Mouse (Mus musculus) embryo, embryonic 11 days (tissue): ENCODE data around the gene Ankdd1a.
A peak's percentile ranks its signal among the peaks of the same experiment; 100 is the strongest.

Experiments
- DNase-seq: peaks from one replicate; pipeline ENCODE4 v3.0.0-alpha.2; 2015

Ankdd1a gene

DNA sequence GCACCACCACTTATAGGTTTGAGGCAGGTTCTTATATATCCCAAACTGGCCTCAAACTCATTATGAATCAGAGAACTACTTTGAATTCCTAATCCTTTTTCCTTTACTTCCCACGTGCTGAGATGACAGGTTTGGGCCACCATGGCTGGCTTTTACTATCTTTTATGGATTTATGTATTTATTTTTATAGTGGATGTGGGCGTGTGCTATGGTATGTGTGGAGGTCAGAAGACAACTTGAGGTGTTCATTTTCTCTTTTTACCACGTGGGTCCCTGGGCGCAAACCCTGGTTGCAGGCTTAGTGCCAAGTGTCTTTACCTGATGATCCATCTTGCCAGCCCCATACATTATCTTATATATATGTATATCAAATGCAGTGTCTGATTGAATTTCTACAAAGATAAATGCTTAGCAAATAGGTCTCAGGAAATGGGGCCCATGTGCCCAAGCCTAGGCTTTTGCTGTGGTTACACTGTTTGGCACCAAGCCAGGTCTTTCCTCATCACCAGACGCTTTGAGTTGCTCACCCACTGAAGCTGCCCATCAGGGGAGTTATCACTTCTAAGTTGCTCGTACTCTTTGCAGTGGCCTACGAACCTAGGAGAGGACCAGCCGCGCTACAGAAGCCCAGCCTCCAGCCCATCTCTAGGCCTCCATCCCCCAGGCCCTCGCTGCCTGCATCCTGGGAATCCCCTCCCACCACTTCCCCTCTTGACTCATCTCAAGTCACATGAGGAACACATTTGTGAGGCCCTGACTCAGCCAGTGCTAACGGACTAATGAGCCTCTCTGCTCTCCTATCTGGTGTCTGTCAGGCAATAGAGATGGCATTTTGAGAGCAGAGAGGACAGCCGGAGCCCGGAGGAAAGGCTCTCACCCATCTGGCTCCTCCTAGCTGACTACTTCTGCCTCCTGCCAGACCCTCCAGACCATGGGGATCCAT is 21.4 kb upstream of the Ankdd1a start:
- DNase-seq, result no peak

DNA sequence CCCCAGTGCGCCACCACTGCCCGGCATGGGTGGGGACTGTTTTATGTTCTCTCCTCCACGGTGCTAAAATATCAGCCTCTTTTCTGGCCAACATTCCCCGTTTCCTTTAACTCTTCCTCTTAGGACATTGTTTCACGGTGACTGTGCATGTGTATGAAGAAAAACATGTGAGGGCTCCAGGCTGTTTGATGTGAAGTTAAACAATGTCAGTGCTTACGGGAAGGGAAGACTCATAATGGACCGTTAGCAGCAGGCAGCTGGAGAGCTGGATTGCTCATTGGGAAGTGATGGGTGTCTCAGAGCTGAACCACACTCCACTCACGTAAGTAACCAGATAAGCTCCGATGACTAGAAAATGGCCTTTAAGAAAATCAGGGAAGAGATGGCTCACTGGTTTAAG is 19.7 kb upstream of the Ankdd1a start:
- no peak for DNase-seq

DNA sequence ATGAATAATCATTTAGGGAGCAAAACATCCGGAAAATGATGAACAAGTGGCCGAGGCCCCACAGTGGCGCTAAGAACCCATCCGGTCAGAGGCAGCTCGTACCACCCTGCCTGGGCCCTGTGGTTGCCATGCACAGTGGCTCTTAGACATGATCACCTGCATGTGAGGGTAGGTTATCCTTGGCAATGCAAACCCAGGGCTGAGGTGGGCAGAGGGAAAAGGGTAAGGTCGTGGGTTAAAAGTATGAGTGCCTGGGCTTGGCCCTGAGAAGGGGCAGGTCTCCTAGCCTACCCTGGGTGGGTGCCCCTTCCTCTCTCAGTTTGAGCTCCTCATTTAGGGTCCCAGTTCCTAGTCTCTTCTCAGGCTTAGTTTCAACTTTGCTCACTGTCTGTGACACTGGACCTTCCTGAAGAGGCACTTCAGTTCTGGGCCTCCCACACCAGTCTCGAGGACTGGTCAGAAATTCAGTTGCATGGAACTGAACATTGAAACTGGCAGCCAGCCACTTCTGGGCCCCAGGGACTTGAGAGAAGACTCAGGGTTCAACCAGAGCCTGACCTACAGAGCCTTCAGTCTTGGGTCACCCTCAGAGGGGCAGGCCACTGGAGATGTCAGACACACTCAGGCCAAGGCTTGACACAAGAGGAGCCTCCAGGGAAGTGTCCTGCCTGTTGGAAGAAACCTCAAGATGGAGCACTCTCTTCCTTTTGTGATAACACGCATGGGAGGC is 18.1 kb upstream of the Ankdd1a start:
- DNase-seq, result no peak

DNA sequence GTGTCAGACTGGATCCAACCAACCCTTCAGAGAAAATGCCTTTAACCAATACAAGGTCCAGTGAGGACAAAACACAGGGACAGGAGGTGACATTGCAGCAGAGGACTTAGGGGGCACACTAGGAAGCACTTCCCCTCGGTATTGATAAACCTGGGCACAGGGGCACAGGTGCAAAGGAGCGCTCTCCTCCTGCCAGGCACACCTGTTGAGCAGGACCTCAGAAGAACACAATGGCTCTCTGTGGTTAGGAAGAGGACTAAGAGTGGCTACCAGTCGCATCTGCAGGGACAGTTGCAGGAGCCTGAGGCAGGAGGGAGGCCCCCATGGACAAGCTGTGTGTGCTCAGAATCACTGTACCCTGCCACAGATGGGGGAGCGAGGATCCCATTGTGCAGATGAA is 16.5 kb upstream of the Ankdd1a start:
- DNase-seq, result no peak

DNA sequence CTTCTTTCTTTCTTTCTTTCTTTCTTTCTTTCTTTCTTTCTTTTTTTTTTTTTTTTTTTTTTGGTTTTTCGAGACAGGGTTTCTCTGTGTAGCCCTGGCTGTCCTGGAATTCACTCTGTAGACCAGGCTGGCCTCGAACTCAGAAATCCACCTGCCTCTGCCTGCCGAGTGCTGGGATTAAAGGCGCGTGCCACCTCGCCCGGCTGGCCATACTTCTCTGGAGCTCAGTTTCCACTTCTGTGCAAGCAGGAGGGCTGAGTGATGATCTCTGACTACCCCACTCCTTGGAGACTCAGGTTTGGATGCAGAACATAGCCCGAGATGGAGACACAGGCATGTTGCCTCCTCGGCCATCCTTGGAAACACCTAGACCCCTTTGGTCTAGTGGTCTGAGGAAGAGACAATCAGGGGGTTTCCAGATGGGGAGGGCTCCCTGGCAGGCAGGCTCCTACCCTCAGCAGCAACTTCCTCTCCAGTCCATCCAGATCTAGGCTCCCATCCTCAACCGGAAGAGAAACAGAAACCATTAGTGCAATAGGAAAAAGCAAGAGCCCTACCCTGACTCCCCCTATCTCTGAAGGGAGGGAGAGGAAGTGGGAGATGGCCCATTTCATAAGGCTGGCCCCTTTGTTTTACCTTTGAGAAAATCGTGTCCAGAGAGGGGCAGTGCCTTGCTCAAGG is 15.9 kb upstream of the Ankdd1a start:
- no peak for DNase-seq

DNA sequence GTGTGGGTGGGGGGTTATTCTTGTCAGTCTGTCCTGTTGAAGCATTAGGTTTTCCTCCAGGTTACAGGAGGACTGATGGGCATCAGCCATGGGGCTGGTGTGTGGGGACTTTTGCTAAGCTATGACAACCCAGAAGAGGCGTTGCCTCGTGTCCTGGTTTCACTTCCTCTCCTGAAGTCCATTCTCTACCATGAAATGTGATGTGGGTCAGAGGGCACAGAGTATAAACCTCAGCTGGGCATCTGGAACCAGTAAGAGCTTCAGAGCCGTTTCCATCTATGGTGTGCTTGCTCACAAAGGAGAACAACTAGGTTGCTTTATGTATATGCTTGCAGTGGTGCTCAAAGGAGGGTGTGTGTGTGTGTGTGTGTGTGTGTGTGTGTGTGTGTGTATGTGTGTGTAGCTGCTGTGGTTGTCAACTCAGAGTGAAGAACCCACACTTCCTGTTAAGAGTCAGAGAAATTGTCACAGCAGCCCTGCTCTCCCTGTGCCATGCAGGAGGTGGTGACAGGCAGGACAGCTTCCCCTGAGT is 15.3 kb upstream of the Ankdd1a start:
- no peak for DNase-seq

DNA sequence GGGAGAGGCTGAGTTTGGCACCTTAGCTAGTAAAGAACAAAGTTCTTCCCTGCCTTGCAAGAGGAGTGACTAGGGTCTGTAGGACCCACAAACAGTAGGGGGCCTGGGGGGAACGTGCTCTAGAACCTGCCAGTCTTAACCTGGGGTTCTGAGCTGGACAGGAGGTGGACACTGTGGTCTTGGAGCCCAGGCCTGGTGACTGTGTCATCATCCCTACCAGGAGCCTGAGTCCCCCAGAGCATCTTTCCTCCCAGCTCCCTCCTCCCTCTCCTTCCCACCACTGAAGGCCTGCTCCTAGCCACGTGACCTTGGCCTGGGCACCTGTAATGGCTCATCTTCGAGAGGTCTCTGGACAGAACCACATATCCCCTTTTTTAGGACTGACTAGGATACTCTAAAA is 14.1 kb upstream of the Ankdd1a start:
- DNase-seq, result no peak

DNA sequence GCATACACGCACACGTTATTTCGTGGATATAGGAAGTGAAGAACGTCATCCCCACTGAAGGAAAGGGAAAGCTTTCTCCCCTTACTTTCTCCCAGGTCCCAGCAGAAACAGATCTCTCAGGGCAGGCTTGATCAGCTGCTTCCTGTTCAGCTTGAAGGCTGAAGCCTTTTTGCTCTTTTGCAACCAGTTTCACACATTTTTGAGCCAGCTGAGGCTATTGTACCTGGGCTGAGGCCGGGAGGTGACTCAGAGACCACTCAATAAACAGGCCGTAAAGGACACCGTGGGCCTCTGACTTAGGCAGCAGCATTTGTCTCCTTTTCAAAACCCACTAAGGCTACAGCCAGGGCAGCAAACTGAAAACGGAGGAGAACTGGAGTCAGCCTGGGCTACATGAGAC is 13.0 kb upstream of the Ankdd1a start:
- DNase-seq, result no peak

DNA sequence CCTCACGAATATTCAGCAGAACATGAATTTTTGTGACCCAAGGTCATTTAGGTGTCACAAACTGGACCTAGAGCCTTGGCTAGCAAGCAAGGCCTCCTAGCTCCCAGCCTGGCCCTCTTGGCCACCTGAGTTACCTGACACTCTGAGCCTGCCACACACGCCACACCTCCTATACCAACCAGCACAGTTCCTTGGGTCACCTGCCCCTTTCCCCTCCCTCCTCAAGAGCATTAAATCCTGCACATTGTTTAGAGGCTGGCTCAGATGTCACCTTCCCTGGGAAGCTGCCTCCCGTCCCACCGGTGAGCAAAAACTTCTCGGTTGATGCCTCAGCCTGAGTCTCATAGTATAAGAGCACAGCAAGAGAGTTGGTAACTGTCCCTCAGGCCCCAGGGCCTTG is 11.3 kb upstream of the Ankdd1a start:
- DNase-seq, result no peak

DNA sequence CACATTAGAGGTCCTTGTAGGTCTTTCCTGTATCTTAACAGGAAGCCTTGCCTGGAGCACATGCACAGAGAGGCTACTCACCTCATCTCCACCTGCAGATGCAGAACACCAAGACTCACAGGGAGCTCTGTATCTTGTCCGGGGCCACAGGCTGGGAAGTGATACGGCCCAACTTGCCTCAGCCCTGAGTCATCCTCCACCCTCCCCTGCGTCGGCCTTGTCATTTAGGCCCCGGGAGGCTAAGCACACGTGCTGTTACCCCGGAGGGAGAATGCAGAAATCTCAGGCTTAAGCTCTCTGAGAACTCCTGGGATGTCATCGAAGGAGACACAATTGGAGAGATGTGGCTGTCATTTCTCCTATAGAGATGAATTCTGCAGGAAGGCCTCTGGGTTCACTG is 9.7 kb upstream of the Ankdd1a start:
- DNase-seq, result no peak

DNA sequence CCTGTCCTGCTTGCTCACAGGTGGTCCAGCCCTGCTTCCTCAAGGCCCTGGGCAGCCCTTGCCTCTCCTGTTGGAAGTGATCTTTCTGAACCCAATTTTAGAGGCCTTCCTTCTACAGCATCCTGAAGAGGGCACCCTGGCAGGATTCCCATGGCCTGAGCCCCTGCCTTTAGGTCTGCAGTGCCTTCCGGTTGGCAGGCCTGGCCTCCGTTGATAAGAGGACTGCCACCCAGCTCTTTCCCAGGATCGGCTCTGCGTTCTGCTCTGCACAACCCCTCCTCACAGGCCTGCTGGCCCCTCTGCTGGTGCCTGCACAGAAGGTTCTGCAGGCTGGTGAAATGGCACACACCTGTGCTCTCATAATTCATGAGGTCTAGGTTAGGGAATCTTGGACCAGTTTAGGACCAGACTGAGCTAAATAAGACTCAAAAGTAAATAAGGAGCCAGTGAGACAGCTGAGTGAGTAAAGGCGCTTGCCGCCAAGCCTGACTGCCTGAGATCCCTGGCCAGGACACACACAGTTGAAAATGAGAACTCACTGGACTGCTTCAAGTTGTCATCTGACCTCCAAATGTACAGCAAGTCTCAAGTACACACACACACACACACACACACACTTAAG is 8.5 kb upstream of the Ankdd1a start:
- no peak for DNase-seq

DNA sequence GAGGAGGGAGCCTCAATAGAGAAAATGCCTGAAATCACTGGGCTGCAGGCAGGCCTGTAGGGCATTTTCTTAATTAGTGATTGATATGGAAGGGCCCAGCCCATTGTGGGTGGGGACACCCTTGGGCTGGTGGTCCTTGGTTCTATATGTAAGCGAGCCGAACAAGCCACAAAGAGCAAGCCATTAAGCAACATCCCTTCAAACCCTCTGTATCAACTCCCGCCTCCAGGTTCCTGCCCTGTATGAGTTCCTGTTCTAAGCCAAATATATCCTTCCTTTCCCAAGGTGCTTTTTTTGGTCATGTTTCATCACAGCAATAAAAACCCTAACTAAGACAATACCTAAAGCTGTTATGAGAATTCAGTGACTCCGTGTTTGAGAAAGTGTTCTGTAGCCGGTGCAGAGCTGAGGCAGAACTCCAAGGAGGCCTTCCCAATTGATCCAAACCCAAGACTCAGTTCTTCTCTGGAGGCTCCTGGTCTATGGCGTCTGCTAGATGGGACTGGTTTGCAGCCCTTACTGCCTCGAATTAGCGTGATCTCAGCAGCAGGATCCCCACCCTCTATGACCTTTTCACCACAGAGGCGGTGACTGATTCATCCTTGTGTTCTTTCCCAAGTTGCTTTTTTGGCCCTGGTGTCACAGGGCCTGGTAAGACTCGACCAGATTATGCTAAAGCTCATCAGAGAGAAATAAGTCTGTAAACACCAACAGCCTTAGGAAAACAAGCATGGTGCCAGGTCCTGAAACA is 5.6 kb upstream of the Ankdd1a start:
- DNase-seq, result no peak

DNA sequence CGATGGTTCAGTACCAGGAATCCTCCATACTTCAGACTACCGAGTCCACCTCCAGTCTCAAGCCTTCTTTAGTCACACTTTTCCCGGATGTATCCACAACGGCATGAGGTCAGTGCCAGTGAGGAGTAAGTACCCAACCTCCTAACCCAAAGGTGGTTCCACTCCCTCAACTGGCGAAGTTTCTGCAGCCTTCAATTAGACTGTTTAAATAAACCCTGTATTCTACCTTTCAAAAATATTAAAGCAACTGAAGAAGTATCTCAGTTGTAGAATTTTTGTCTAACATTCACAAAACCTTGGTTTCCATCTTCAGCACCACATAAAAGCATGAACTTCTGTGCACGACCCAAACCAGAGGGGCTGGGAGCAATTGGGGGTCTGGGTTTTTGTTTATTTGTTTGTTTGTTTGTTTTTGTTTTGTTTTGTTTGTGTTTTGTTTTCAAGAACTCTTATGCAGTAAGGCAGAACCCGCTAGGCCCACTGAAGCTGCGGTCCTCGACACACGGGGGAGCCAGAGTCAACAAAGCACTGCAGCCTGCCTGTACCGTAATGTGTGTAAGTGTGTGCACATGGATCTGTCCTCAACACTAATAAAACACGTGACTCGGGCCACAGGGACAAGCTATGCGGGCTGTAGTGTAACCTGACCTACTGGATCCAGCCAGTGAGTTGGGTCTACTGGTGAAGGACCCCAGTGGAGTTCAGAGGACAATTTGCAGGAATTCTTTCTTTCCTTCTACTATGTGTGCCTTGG is 3.8 kb upstream of the Ankdd1a start:
- DNase-seq, result peak; percentile 92

DNA sequence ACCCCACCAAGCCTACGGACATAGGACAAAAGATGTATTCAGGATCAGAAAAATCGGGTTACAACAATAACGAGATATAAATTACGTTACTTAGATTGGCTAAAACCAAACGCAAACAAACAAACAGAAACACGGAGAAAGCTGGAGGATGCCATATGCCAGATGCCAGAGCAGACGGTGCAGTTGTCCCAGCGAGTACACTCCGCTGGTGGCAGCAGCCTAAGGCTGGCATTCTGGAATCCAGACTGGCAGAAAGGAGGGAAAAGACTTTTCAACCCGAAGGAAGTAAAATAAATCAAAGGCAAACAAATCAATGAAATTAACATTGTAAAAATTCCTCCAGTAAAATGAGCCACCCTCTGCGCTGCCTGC is 498 bp upstream of the Ankdd1a start:
- no peak for DNase-seq

DNA sequence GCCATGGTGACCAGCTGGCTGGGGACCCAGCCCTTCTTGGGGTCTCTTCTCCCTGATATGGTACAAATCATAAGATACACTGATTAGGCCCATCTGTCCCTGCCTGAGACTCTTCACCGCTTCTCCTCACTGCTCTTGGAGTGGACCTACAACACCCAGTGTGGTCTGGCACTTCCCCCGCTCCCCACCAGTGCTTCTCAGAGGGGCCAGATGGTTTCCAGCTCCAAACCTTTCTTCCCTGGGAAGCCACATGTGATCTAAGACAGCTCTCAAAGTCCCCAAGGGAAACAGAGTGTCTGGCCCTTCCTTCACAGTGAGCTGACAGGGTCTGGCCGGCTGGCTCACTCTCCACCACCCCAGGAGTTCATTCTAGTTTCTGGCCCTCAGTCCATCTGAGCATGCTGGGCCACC is 5.1 kb downstream of the Ankdd1a start:
- DNase-seq, result no peak

DNA sequence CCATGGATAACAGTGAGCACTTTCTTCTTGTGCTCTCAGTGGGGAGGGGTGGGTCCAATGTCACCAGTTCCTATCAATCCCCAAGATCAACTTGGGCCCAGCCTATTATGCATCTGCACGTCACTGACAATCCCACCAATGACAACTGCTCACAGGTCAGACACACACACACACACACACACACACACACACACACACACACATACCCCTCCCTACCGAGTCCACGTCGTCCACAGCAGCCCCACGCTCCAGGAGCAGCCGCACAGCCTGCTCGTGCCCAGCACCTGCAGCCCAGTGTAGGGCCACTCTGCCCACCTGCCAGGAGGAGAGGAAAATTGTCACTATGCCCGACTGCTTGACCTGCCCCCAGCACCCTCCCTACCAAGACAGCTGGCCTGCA is 5.6 kb downstream of the Ankdd1a start:
- no peak for DNase-seq

DNA sequence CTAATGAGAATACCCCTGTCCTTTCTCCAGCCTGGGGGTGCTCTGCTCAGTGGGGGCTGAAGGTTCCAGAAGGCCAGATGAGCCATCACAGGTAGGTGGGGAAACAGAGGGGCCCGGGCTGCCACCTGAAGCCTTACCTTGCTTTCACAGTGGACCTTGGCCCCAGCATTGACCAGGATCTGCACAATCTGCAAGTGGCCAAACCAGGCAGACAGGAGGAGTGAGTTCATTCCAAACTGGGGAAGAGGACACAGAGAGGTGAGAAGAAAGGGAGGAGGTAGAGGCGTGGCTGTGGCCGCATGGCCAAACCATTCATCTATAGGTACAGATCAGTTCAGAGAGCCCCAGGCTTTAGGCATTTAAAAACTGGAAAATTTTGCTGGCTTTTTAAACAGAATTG is 7.5 kb downstream of the Ankdd1a start:
- no peak for DNase-seq

DNA sequence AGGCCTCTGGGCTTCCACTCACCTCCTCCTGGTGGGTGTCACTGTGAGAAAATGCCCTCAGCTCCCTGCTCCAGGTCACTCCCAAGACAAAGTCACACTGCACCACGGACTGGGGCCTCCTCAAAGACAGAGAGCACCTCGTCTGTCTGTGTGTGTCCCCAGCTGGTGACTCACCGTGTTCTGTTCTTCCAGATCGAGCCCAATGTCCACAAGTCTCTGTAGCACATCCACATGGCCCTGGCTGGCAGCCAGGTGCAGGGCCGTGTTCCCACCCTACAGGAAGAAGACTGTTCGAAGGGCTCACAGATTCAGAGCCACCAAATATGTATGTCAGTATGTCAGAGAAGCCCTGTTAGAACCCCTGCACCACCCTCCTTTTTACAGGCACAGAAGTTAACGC is 11.5 kb downstream of the Ankdd1a start:
- no peak for DNase-seq

DNA sequence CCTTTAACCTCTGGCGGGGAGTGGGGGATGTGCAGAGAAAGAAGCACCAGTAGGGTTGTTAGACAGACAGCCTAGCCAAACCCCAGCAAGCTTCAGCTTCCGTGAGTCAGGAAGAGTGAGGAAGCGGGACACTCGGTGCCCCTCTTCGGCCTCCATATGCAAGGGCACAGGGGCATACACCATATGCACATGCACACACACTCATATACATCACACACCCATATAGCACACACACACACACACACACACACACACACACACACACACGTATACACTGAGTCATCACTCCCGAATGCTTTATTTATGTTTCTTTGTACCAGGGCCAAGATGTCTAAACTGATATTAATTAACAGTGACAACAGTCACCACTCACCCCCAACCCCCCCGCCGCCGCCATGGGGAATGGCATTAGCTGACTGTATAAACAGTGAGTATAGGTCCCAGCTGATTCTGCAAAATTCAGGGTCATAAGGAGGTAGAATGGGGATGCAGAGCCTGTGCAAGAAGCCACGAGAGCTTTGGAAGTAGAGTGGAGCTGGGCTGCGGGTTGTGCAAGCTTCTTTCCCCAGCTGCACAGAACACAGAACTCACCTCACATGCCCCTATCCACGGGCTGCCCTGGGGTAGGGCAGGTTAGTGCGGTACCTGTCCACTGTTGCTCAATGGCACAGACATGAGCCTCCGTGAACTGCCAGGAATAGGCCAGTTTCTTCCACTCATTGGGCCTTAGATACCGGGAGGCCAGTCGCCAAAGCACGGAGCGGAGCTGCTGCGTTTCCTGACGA is 17.1 kb downstream of the Ankdd1a start:
- no peak for DNase-seq

DNA sequence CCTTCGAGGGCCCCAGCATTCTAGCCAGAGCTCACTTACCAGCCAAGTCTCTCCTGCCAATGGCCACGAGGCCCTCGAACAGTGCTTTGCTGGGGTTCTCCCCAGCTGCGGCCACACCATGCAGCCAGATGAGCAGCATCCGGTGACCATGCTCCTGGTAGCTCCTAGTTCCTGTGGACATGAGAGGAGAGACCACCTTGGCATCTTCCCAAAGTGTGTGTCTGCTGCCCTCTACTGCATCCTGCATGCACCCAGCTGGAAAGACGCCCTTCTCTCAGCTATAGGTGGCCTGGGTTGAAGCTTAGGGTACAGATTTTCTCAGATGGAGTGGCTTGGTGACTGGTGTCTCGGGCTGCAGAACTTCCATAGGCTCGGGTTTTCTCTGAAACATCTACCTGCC is 17.8 kb downstream of the Ankdd1a start:
- peak; percentile 63 for DNase-seq

DNA sequence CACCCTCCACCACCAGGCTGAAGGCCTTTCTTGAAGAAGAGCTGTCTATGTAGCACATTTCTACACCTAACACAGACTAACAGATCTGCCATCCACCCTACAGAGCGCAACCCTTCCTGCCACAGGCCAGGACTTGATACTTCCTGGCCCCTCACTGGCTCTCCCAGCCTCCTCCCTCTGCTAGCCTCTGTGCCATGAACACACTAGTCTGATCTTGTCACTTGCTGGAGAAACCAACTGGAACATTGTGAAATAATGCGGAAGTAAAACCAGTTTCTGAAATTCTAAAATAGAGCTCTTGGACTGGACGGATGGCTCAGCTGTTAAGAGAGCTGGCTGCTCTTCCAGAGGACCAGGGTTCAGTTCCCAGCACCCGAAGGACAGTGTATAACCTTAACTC is 27.1 kb downstream of the Ankdd1a start:
- no peak for DNase-seq
